Comparison of ENCODE assay signal across 8 mouse cellular contexts in the genomic region with DNA sequence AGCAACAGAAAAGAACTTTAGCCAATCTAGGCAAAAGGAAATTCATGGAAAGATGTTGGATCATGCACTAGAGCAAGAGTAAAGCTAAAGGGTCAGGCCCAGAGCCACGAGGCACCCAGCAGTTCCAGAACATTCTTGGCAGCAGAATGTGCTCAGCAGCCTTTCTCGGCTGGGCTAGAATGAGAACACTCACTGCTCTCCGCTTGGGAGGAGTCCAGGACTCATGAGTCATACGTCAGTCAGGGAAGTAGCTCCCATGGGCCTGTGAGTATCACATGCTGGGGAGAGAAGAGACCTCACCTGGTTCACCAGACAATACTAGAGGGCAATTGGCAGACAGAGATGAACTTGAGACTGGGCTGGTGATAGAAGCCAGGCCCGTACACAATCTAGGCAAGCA. TPM values are rescaled to one million over a fixed set of nuclear protein-coding genes. Genes with fewer than 3 reads are reported as not detected.
DNase-seq lines count a peak whose midpoint lies in the region; TF ChIP-seq lines count a peak whose summit lies in the region.

No protein-coding gene starts in this region.

- peak; percentile 62 for DNase-seq in 3134 (ENCODE audit: extremely low read depth, insufficient read length, low spot score)
- DNase-seq in adrenal gland, adult 8-10 months = peak; percentile 90
- DNase-seq in gastrocnemius, adult 18-20 months (ENCODE audit: low spot score) = peak; percentile 91
- DNase-seq in kidney, postnatal 10 days = peak; percentile 71
- DNase-seq in lung, adult 2 months = peak; percentile 45
- peak; percentile 72 for DNase-seq in testis, postnatal 14 days (ENCODE audit: low spot score)
- DNase-seq in thymus, postnatal 10 days (ENCODE audit: low spot score in 2 of 2) = no peak
- no peak for DNase-seq in natural killer cell, adult 2 months (ENCODE audit: low spot score in 2 of 2)

- H3K4me1 ChIP-seq in lung, adult 2 months (ENCODE audit: control insufficient read depth, insufficient read depth, low read length) = 0 out of 2 replicates have a peak, but pooled peaks cover 3% of the 10 kb centered on the region

- no peak for TF ChIP-seq CTCF in lung, adult 2 months (IDR thresholded peaks at IDR 0.05; ENCODE audit: insufficient read depth, low read length)

- H3K4me3 ChIP-seq in lung, adult 2 months (replicated peaks; ENCODE audit: extremely low read depth, low read depth, low read length) = no peak overlapping the region

- no peak for TF ChIP-seq POLR2A in lung, adult 2 months (IDR thresholded peaks at IDR 0.05; ENCODE audit: borderline replicate concordance, extremely low read depth, low read depth, low read length)

- 31% methylated on average over 5 of the region's 5 CpGs for WGBS in lung, adult 2 months

RNA-seq across cellular contexts. Expression of gene Rybp, which starts 39.8 kb away (rescaled TPM):
- 10 to 100 TPM; 22.0 to 31.9 (median 28.6) TPM for total RNA-seq in adrenal gland, adult 8-10 months (2022)
- total RNA-seq in gastrocnemius, adult 18-20 months (2021) = 1 to 10 TPM; 5.8 to 9.2 TPM
- polyA plus RNA-seq in lung, adult 2 months (2012; rRNA removed) = 26.1 and 30.6 TPM in 2 replicates

Comparison
In these comparisons a context has a peak if more than half of its experiments do, and no peak if none do; other contexts are left out.
1. DNase-seq: peak in 3134 (single experiment), adrenal gland, adult 8-10 months (single experiment), gastrocnemius, adult 18-20 months (single experiment), kidney, postnatal 10 days (single experiment), lung, adult 2 months (single experiment) and testis, postnatal 14 days (single experiment); none in thymus, postnatal 10 days (0 of 2) and natural killer cell, adult 2 months (0 of 2).